Mouse (Mus musculus) limb, embryonic 11.5 days (tissue): ENCODE data around the gene Tmem80. TPM values are rescaled to one million over a fixed set of nuclear protein-coding genes. Genes with fewer than 3 reads are reported as not detected.

Source experiments
- ATAC-seq: fragments of 200-750 bp; cut with Nextera tagmentation; 2 replicates; pipeline ENCODE4 v1.8.0; 2017; ENCODE audit warnings: low read depth; ENCODE audit not compliant: insufficient number of reproducible peaks, low FRiP score, low TSS enrichment
- DNase-seq: peaks from one replicate; pipeline ENCODE4 v3.0.0-alpha.2; 2015; ENCODE audit warnings: low spot score
- H3K27ac ChIP-seq: fragments of 300-500 bp; sonication (generic); replicated peaks from 2 replicates; pipeline ENCODE4 v1.5.1; 2014; ENCODE audit warnings: low read depth, mild to moderate bottlenecking, low read length
- H3K27me3 ChIP-seq: fragments of 300-500 bp; sonication (generic); 2 replicates; pipeline ENCODE4 v1.6.1; 2014; ENCODE audit warnings: mild to moderate bottlenecking, low read length, mixed read lengths; ENCODE audit not compliant: control insufficient read depth, insufficient read depth
- H3K36me3 ChIP-seq: fragments of 300-500 bp; sonication (generic); 2 replicates; pipeline ENCODE4 v1.6.1; 2014; ENCODE audit warnings: mild to moderate bottlenecking, low read length, moderate library complexity, mixed read lengths; ENCODE audit not compliant: control insufficient read depth, insufficient read depth
- H3K4me1 ChIP-seq: fragments of 300-500 bp; sonication (generic); 2 replicates; pipeline ENCODE4 v1.6.1; 2014; ENCODE audit warnings: low read length, mixed read lengths; ENCODE audit not compliant: control insufficient read depth, insufficient read depth
- H3K4me2 ChIP-seq: fragments of 300-500 bp; sonication (generic); 2 replicates; pipeline ENCODE4 v1.6.1; 2014; ENCODE audit warnings: low read depth, mild to moderate bottlenecking, moderate library complexity; ENCODE audit not compliant: severe bottlenecking
- H3K4me3 ChIP-seq: fragments of 300-500 bp; sonication (generic); 2 replicates; pipeline ENCODE4 v1.5.1; 2014; ENCODE audit warnings: low read depth, low read length
- H3K9ac ChIP-seq: fragments of 300-500 bp; sonication (generic); 2 replicates; pipeline ENCODE4 v1.6.1; 2014; ENCODE audit warnings: mild to moderate bottlenecking, low read length
- H3K9me3 ChIP-seq: fragments of 300-500 bp; sonication (generic); 2 replicates; pipeline ENCODE4 v1.6.1; 2016; ENCODE audit warnings: low read length; ENCODE audit not compliant: control insufficient read depth
- WGBS: fragments of 180-500 bp; shearing (Covaris S2); extraction: QIAGEN DNeasy Blood & Tissue Kit; methylation state at CpG from one replicate; pipeline ENCODE4 v1.1.7; 2014; 5-methylcytosine and 5-hydroxymethylcytosine counted together
- polyA plus RNA-seq: library from polyadenylated mRNA; unstranded; fragments of >200 nt; fragmentation: Nextera tagmentation; extraction: Ambion mirVana; gene quantifications from 2 replicates; pipeline ENCODE4 v1.2.1, GENCODE M21; 2014

Gene Tmem80
- 29.5 and 30.2 TPM in 2 replicates for polyA plus RNA-seq

- H3K4me3 ChIP-seq = peak within 1 kb of the TSS; percentile 60
- peak; percentile 93 for ATAC-seq
- peak within 1 kb of the TSS; percentile 96 for H3K27ac ChIP-seq
- H3K4me2 ChIP-seq = peak within 1 kb of the TSS; percentile 96
- peak within 1 kb of the TSS; percentile 93 for H3K9ac ChIP-seq
- H3K4me1 ChIP-seq = peaks cover 12% of the 10 kb centered on the region
- H3K27me3 ChIP-seq = no peaks in the 10 kb centered on the region
- peak; percentile 98 for DNase-seq
- peaks cover 4% of the 10 kb centered on the region; the same call in 1 of the 2 replicates for H3K36me3 ChIP-seq
- WGBS = under 1% methylated on average over 105 of the region's 105 CpGs
- H3K9me3 ChIP-seq = no peaks in the 10 kb centered on the region
Measured at GRCm38 (mm10) chr7:141327469-141328372, at the start of gene Tmem80, which contains the start of gene Deaf1. TSS of gene Tmem80 (plus strand) at chr7:141327739. TSS of gene Deaf1 (minus strand) at chr7:141327690.

GRCm38 (mm10) chr7:141278766-141279590, 48.6 kb upstream of the Tmem80 start, which contains the start of gene Sct:
TSS of gene Sct (minus strand) at chr7:141279133.
- H3K9ac ChIP-seq = peak within 1 kb of the TSS; percentile 28; the same call in 1 of the 2 replicates
- WGBS = 2% methylated on average over 46 of the region's 46 CpGs
- H3K36me3 ChIP-seq = no peaks in the 10 kb centered on the region
- H3K4me3 ChIP-seq = peak within 1 kb of the TSS; percentile 39
- DNase-seq = peak; percentile 76
- no peak within 1 kb of the TSS for H3K27ac ChIP-seq
- peak within 1 kb of the TSS; percentile 82 for H3K4me2 ChIP-seq
- peak; percentile 76 for ATAC-seq
- H3K27me3 ChIP-seq = no peaks in the 10 kb centered on the region
- no peaks in the 10 kb centered on the region for H3K9me3 ChIP-seq
- H3K4me1 ChIP-seq = 0 out of 2 replicates have a peak, but pooled peaks cover 2% of the 10 kb centered on the region

- DNase-seq (no peak), ATAC-seq (no peak)
- 71% methylated on average over 6 of the region's 6 CpGs for WGBS
- H3K27me3 ChIP-seq = no peaks in the 10 kb centered on the region
- no peak overlapping the region for H3K9ac ChIP-seq
- no peak overlapping the region for H3K4me3 ChIP-seq
- no peak overlapping the region for H3K27ac ChIP-seq
- no peak overlapping the region for H3K4me2 ChIP-seq
- H3K4me1 ChIP-seq = 0 out of 2 replicates have a peak, but pooled peaks cover 2% of the 10 kb centered on the region
- H3K36me3 ChIP-seq = no peaks in the 10 kb centered on the region
- H3K9me3 ChIP-seq = no peaks in the 10 kb centered on the region
Measured at GRCm38 (mm10) chr7:141281442-141281841, 46.1 kb upstream of the Tmem80 start.

GRCm38 (mm10) chr7:141282756-141283155, 44.8 kb upstream of the Tmem80 start:
- ATAC-seq = no peak
- no peaks in the 10 kb centered on the region for H3K36me3 ChIP-seq
- H3K4me1 ChIP-seq = 0 out of 2 replicates have a peak, but pooled peaks cover 2% of the 10 kb centered on the region
- H3K4me3 ChIP-seq = no peak overlapping the region
- no peaks in the 10 kb centered on the region for H3K9me3 ChIP-seq
- 85% methylated on average over 4 of the region's 4 CpGs for WGBS
- no peaks in the 10 kb centered on the region for H3K27me3 ChIP-seq
- no peak overlapping the region for H3K9ac ChIP-seq
- no peak overlapping the region for H3K4me2 ChIP-seq
- no peak for DNase-seq
- H3K27ac ChIP-seq = no peak overlapping the region

GRCm38 (mm10) chr7:141288042-141288441, 39.5 kb upstream of the Tmem80 start:
- peaks cover 19% of the 10 kb centered on the region for H3K27me3 ChIP-seq
- ATAC-seq (no peak), DNase-seq (no peak)
- 72% methylated on average over 3 of the region's 3 CpGs for WGBS
- H3K9me3 ChIP-seq = no peaks in the 10 kb centered on the region
- H3K4me2 ChIP-seq = no peak overlapping the region
- no peak overlapping the region for H3K4me3 ChIP-seq
- H3K36me3 ChIP-seq = no peaks in the 10 kb centered on the region
- no peak overlapping the region for H3K9ac ChIP-seq
- H3K4me1 ChIP-seq = peaks cover 8% of the 10 kb centered on the region; the same call in 1 of the 2 replicates
- H3K27ac ChIP-seq = no peak overlapping the region

- Histone ChIP-seq H3K4me1 (peaks cover 14% of the 10 kb centered on the region), H3K4me2 (peak within 1 kb of the TSS; percentile 98), H3K9ac (peak within 1 kb of the TSS; percentile 65), H3K4me3 (peak within 1 kb of the TSS; percentile 59), H3K27me3 (peaks cover 47% of the 10 kb centered on the region), H3K27ac (no peak within 1 kb of the TSS), H3K9me3 (no peaks in the 10 kb centered on the region), H3K36me3 (no peaks in the 10 kb centered on the region)
- ATAC-seq (no peak; the same call in 1 of the 2 replicates), DNase-seq (peak; percentile 76)
- 1% methylated on average over 46 of the region's 46 CpGs for WGBS
Measured at GRCm38 (mm10) chr7:141291921-141292582, 35.5 kb upstream of the Tmem80 start, which contains the start of gene Drd4. TSS of gene Drd4 (plus strand) at chr7:141292006.

- no peaks in the 10 kb centered on the region for H3K9me3 ChIP-seq
- no peak overlapping the region for H3K27ac ChIP-seq
- H3K36me3 ChIP-seq = peaks cover 3% of the 10 kb centered on the region; the same call in 1 of the 2 replicates
- H3K4me2 ChIP-seq = peak overlapping the region; percentile 98
- H3K27me3 ChIP-seq = peaks cover 47% of the 10 kb centered on the region
- peaks cover 14% of the 10 kb centered on the region for H3K4me1 ChIP-seq
- ATAC-seq (no peak), DNase-seq (peak; percentile 41)
- H3K4me3 ChIP-seq = peak overlapping the region; percentile 59
- peak overlapping the region; percentile 65; the same call in 1 of the 2 replicates for H3K9ac ChIP-seq
- WGBS = 37% methylated on average over 15 of the region's 15 CpGs
Measured at GRCm38 (mm10) chr7:141292583-141293388, 34.8 kb upstream of the Tmem80 start.
